Mouse (Mus musculus) bone marrow, adult 2 months (tissue): Measurements from ENCODE around the gene Bco2. TPM values are rescaled to one million over a fixed set of nuclear protein-coding genes. Genes with fewer than 3 reads are reported as not detected.

ENCODE experiments used
- H3K27ac ChIP-seq: fragments of 200-500 bp; 2 replicates; pipeline ENCODE4 v1.5.1; 2012; ENCODE audit warnings: low read depth, mild to moderate bottlenecking, control low read depth, inconsistent platforms, low read length; ENCODE audit not compliant: control insufficient read depth, poor library complexity, insufficient read depth
- H3K4me1 ChIP-seq: fragments of 200-500 bp; 2 replicates; pipeline ENCODE4 v1.6.1; 2011; ENCODE audit warnings: low read length; ENCODE audit not compliant: control insufficient read depth, insufficient read depth
- H3K4me3 ChIP-seq: fragments of 200-500 bp; replicated peaks from 2 replicates; pipeline ENCODE3; 2011; ENCODE audit warnings: mild to moderate bottlenecking, low read depth, low read length, control low read depth; ENCODE audit not compliant: control insufficient read depth
- CTCF ChIP-seq: fragments of 200-500 bp; IDR thresholded peaks from 2 replicates; pipeline ENCODE4 v1.5.1; 2011; ENCODE audit warnings: low read length, control low read depth; ENCODE audit not compliant: control insufficient read depth, insufficient read depth
- POLR2A ChIP-seq: fragments of 200-500 bp; IDR thresholded peaks from 2 replicates; pipeline ENCODE4 v1.6.1; 2011; ENCODE audit warnings: low read depth, mild to moderate bottlenecking, control low read depth, low read length, borderline replicate concordance; ENCODE audit not compliant: control insufficient read depth
- WGBS: fragments of 180-500 bp; shearing (Covaris S2); methylation state at CpG from one replicate; pipeline ENCODE4 v1.1.7; 2018; 5-methylcytosine and 5-hydroxymethylcytosine counted together
- polyA plus RNA-seq: library from polyadenylated mRNA; stranded (reverse); fragments of >200 nt; gene quantifications from 2 replicates; pipeline ENCODE4 v1.2.4, GENCODE M21; 2011; ENCODE audit warnings: low replicate concordance; ENCODE audit not compliant: missing spikeins, insufficient read depth, insufficient read length

Gene Bco2
- 1.1 and 1.9 TPM in 2 replicates for polyA plus RNA-seq

- TF ChIP-seq CTCF (no peak), POLR2A (no peak)
- Histone ChIP-seq H3K27ac (peak within 1 kb of the TSS; percentile 32), H3K4me1 (no peaks in the 10 kb centered on the region; the same call in 1 of the 2 replicates), H3K4me3 (peak within 1 kb of the TSS; percentile 59)
- 56% methylated on average over 2 of the region's 2 CpGs for WGBS
Observed at GRCm38 (mm10) chr9:50555094-50555446, at the start of gene Bco2. TSS of gene Bco2 (minus strand) at chr9:50555181.

DNA sequence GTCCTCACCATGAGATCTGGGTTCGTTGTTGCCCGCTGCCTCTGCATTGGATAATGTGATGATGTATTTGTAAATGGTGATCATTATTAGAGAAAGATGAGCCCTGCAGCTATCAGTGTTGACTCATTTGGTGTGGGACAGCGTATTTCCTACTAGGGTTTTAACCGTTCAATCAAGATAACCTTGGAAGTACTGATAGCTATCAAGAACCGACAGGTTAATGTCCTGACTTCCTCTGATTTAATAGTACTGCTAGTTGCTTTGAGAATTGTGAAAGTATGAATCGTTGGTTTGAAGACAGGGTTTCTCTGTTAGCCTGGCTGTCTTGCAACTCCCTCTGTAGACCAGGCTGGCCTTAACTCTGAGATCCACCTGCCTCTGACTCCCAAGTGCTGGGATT lies 49.4 kb upstream of the Bco2 start:
- 3% methylated on average over 6 of the region's 6 CpGs for WGBS
- TF ChIP-seq CTCF: no peak
- Histone ChIP-seq H3K4me1 (peaks cover 6% of the 10 kb centered on the region), H3K27ac (peak overlapping the region; percentile 85), H3K4me3 (peak overlapping the region; percentile 94)

DNA sequence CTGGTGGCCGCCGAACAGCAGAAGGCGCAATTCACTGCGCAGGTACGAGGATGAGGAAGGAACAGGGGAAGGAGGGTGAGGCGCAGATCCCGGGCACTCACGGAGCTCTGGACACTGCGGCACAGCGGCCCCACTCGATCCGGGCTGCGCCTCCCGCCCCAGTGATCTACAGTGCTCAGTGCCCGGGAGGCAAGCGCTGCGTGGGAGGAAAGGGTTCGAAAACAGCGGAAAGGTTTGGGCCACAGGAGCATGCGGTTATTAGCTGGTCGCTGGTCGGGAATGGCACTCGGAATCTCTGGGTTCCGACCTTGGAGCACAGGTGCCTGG lies 49.0 kb upstream of the Bco2 start:
- Histone ChIP-seq H3K4me3 (peak overlapping the region; percentile 94), H3K4me1 (peaks cover 6% of the 10 kb centered on the region), H3K27ac (peak overlapping the region; percentile 85)
- under 1% methylated on average over 24 of the region's 24 CpGs for WGBS
- no peak for TF ChIP-seq POLR2A
- peak; percentile 43; the same call in 1 of the 2 replicates for TF ChIP-seq CTCF

DNA sequence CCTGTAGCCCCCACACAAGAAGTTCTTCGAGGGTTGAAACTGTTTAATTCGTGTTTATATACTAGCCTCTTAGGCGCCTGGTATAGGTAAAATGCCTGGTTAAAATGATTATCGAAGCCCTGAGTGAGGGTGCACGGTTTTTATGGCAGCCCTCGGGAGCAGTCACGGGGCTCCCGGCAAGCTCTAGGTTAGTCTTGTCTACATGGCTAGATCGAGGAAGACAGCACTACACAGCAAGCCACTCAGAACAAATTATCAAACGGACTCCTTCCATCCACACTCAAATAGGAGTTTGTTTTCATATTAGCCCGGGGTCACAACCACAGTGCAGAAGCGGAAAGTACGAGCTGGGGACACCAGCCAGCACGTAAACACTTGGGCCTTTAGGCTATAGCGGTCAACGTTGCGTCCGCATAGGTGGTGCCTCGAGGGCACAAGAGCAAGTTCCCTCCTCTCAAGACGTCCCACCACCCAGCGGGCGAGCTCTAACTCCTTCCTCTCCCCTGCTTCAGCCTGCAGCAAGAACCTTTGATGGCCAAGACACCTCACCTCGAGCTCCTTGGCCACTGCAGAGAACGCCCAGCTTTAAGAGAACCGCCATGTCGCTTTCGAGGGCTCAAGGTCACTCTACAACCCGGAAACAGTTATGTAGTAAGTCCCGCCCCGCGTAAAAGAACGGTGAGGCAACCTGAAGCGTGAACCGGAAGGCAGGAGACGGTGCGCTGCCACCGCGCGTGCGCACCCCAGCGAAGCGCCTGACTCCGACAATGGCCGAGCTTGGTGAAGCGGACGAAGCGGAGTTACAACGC lies 48.4 kb upstream of the Bco2 start, which contains the start of the genes Sdhd and Timm8b:
Gene Sdhd (minus strand): TSS at position 624 of the 809 bp plus-strand sequence.
Gene Timm8b (plus strand): TSS at position 722 of the 809 bp plus-strand sequence.
- Histone ChIP-seq H3K4me1 (peaks cover 6% of the 10 kb centered on the region), H3K4me3 (peak within 1 kb of the TSS; percentile 94), H3K27ac (peak within 1 kb of the TSS; percentile 85)
- under 1% methylated on average over 48 of the region's 48 CpGs for WGBS
- TF ChIP-seq CTCF: no peak
- peak; percentile 92 for TF ChIP-seq POLR2A

DNA sequence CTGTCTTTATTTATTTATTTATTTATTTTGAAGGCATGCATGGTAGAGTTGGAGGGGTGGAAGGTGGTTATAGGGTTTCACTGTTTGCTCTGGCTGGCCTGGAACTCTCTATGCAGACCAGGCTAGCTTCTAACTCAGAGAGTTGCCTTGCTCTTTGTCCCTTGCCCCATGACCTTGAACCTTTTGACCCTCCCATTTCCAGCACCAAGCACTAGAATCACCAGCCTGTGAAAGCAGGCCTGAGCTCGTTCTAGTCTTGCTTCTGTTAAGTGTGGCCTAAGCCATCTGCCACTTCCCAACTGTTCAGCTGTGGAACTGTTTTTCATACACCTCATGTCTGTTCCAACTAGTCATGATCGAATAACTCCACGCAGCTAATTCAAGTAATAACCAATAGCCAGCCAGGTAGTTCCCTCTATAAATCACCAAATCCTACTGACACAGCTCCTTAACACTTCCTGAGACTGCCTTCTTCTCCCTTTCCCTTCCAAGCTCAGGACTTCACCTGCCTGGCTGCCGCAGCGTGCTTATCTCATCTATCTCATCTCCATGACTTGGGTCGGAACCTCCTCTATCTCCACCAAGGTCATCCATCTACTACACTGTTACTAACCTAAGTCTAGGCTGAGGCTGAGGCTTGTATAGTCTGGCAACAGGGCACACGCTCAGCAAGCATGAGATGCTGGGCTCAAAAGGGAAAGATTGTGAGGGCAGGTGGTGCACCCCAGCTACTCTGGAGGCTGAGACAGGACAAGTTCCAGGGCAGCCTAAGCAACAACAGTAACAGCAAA lies 47.3 kb upstream of the Bco2 start:
- Histone ChIP-seq H3K27ac (no peak overlapping the region; the same call in 1 of the 2 replicates), H3K4me3 (peak overlapping the region; percentile 53), H3K4me1 (peaks cover 6% of the 10 kb centered on the region)
- 65% methylated on average over 7 of the region's 7 CpGs for WGBS
- TF ChIP-seq CTCF (no peak), POLR2A (no peak)

DNA sequence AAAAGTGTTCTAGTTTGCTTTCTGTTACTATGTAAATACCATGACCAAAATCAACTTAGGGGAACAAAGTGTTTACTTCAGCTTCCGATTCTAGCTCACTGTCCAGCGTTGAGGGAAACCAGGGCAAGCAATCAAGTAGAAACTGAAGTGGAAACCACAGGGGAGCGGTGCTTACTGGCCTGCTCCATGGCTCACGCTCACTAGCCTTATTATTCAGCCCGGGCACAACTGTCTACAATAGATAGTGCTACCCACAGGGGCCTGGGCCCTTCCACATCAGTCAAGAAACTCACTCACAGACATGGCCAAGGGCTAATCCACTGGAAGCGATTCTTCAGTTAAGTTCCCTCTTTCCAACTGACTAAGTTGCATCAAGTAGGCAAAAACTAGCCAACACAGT lies 46.6 kb upstream of the Bco2 start:
- TF ChIP-seq CTCF (no peak), POLR2A (no peak)
- H3K4me3 ChIP-seq: no peak overlapping the region
- peaks cover 6% of the 10 kb centered on the region for H3K4me1 ChIP-seq
- 35% methylated on average over 6 of the region's 6 CpGs for WGBS
- H3K27ac ChIP-seq: no peak overlapping the region

- TF ChIP-seq CTCF (no peak), POLR2A (no peak)
- peaks cover under 1% of the 10 kb centered on the region for H3K4me1 ChIP-seq
- 92% methylated on average over 8 of the region's 8 CpGs for WGBS
Observed at GRCm38 (mm10) chr9:50596973-50597372, 42.0 kb upstream of the Bco2 start.

GRCm38 (mm10) chr9:50594794-50595417 lies 39.9 kb upstream of the Bco2 start:
- 83% methylated on average over 12 of the region's 12 CpGs for WGBS
- Histone ChIP-seq H3K4me1 (peaks cover 3% of the 10 kb centered on the region), H3K27ac (no peak overlapping the region), H3K4me3 (no peak overlapping the region)
- TF ChIP-seq CTCF: no peak
- no peak for TF ChIP-seq POLR2A

More at GRCm38 (mm10) chr9:50596973-50597372, 42.0 kb upstream of the Bco2 start:
- no peak overlapping the region for H3K4me3 ChIP-seq
- no peak overlapping the region for H3K27ac ChIP-seq
